In genomic region chr8:11312349-11313175, GRCm38 (mm10) we compare ENCODE assay signal across 8 mouse cellular contexts. TPM values are rescaled to one million over a fixed set of nuclear protein-coding genes. Genes with fewer than 3 reads are reported as not detected.
A peak's percentile ranks its signal among the peaks of the same experiment; 100 is the strongest.
DNase-seq lines count a peak whose midpoint lies in the region; ATAC-seq lines count a peak whose summit lies in the region.

Gene Col4a2 (plus strand): TSS chr8:11312805.
Gene Col4a1 (minus strand): TSS chr8:11312826.

- peaks cover 18% of the 10 kb centered on the region; the same call in 1 of the 2 replicates for H3K27me3 ChIP-seq in forebrain, embryonic 15.5 days
- H3K27me3 ChIP-seq in heart, embryonic 16.5 days (ENCODE audit: control insufficient read depth, insufficient read depth, low read length) = no peaks in the 10 kb centered on the region
- H3K27me3 ChIP-seq in liver, embryonic 12.5 days (replicated peaks) = peaks cover 80% of the 10 kb centered on the region
- peaks cover 83% of the 10 kb centered on the region for H3K27me3 ChIP-seq in neural tube, embryonic 13.5 days

- 0% methylated on average over 82 of the region's 87 CpGs for WGBS in forebrain, embryonic 15.5 days
- WGBS in heart, embryonic 16.5 days = under 1% methylated on average over 84 of the region's 87 CpGs
- under 1% methylated on average over 87 of the region's 87 CpGs for WGBS in liver, embryonic 12.5 days (ENCODE audit: insufficient replicate concordance)
- WGBS in neural tube, embryonic 13.5 days = under 1% methylated on average over 86 of the region's 87 CpGs

- peak within 1 kb of the TSS; percentile 67 for H3K4me3 ChIP-seq in forebrain, embryonic 15.5 days
- peak within 1 kb of the TSS; percentile 84 for H3K4me3 ChIP-seq in heart, embryonic 16.5 days (ENCODE audit: low read length)
- H3K4me3 ChIP-seq in liver, embryonic 12.5 days = peak within 1 kb of the TSS; percentile 54
- H3K4me3 ChIP-seq in neural tube, embryonic 13.5 days = peak within 1 kb of the TSS; percentile 57

- DNase-seq in thymus, postnatal 0 days (ENCODE audit: low spot score) = no peak
- no peak for DNase-seq in thymus, postnatal 14 days
- peak; percentile 81 to 90 for DNase-seq in kidney, postnatal 25 days
- peak; percentile 73 for DNase-seq in urinary bladder, postnatal 14 days (ENCODE audit: low spot score)

- ATAC-seq in forebrain, embryonic 15.5 days (replicated peaks) = peak; percentile 83
- ATAC-seq in heart, embryonic 16.5 days (replicated peaks; ENCODE audit: extremely low read depth, insufficient read depth, low FRiP score) = peak; percentile 83
- ATAC-seq in liver, embryonic 12.5 days = no peak
- peak; percentile 68 for ATAC-seq in neural tube, embryonic 13.5 days (ENCODE audit: low read depth)

- H3K9me3 ChIP-seq in forebrain, embryonic 15.5 days = no peaks in the 10 kb centered on the region
- H3K9me3 ChIP-seq in heart, embryonic 16.5 days (replicated peaks; ENCODE audit: control insufficient read depth, low read length) = no peaks in the 10 kb centered on the region
- H3K9me3 ChIP-seq in liver, embryonic 12.5 days (replicated peaks) = no peaks in the 10 kb centered on the region
- H3K9me3 ChIP-seq in neural tube, embryonic 13.5 days = no peaks in the 10 kb centered on the region

- H3K4me2 ChIP-seq in forebrain, embryonic 15.5 days (replicated peaks) = peak within 1 kb of the TSS; percentile 95
- H3K4me2 ChIP-seq in heart, embryonic 16.5 days (ENCODE audit: low read depth, low read length) = peak within 1 kb of the TSS; percentile 83
- peak within 1 kb of the TSS; percentile 66 for H3K4me2 ChIP-seq in liver, embryonic 12.5 days
- peak within 1 kb of the TSS; percentile 80 for H3K4me2 ChIP-seq in neural tube, embryonic 13.5 days

- H3K36me3 ChIP-seq in forebrain, embryonic 15.5 days = no peaks in the 10 kb centered on the region
- H3K36me3 ChIP-seq in heart, embryonic 16.5 days (ENCODE audit: control insufficient read depth, insufficient read depth) = peaks cover 4% of the 10 kb centered on the region; the same call in 1 of the 2 replicates
- H3K36me3 ChIP-seq in liver, embryonic 12.5 days = no peaks in the 10 kb centered on the region
- H3K36me3 ChIP-seq in neural tube, embryonic 13.5 days = no peaks in the 10 kb centered on the region

- H3K27ac ChIP-seq in forebrain, embryonic 15.5 days (replicated peaks) = no peak within 1 kb of the TSS; the same call in 1 of the 2 replicates
- H3K27ac ChIP-seq in heart, embryonic 16.5 days (ENCODE audit: low read length) = peak within 1 kb of the TSS; percentile 88
- H3K27ac ChIP-seq in liver, embryonic 12.5 days = no peak within 1 kb of the TSS
- peak within 1 kb of the TSS; percentile 78 for H3K27ac ChIP-seq in neural tube, embryonic 13.5 days (replicated peaks)

- H3K9ac ChIP-seq in forebrain, embryonic 15.5 days (replicated peaks) = peak within 1 kb of the TSS; percentile 71
- H3K9ac ChIP-seq in heart, embryonic 16.5 days (ENCODE audit: low read length) = peak within 1 kb of the TSS; percentile 97
- peak within 1 kb of the TSS; percentile 59 for H3K9ac ChIP-seq in liver, embryonic 12.5 days
- peak within 1 kb of the TSS; percentile 84 for H3K9ac ChIP-seq in neural tube, embryonic 13.5 days

- H3K4me1 ChIP-seq in forebrain, embryonic 15.5 days = peaks cover 18% of the 10 kb centered on the region
- H3K4me1 ChIP-seq in heart, embryonic 16.5 days (ENCODE audit: control insufficient read depth, insufficient read depth, low read length) = peaks cover 27% of the 10 kb centered on the region
- 0 out of 2 replicates have a peak, but pooled peaks cover 9% of the 10 kb centered on the region for H3K4me1 ChIP-seq in liver, embryonic 12.5 days
- H3K4me1 ChIP-seq in neural tube, embryonic 13.5 days (replicated peaks) = peaks cover 43% of the 10 kb centered on the region

RNA-seq across cellular contexts. Expression of gene Col4a2, which starts in this region (rescaled TPM):
- polyA plus RNA-seq in thymus, postnatal 0 days (2015; fragmentation: Nextera tagmentation; extraction: Ambion mirVana) = 25.4 and 27.8 TPM in 2 replicates
- 28.7 and 32.4 TPM in 2 replicates for polyA plus RNA-seq in forebrain, embryonic 15.5 days (2015; fragmentation: Nextera tagmentation; extraction: Ambion mirVana)
- 80.1 and 105 TPM in 2 replicates for polyA plus RNA-seq in heart, embryonic 16.5 days (2015; fragmentation: Nextera tagmentation; extraction: Ambion mirVana)
- 11.8 and 12.0 TPM in 2 replicates for polyA plus RNA-seq in liver, embryonic 12.5 days (2016; fragmentation: Nextera tagmentation; extraction: Ambion mirVana)
- 47.5 and 52.5 TPM in 2 replicates for polyA plus RNA-seq in neural tube, embryonic 13.5 days (2015; fragmentation: Nextera tagmentation; extraction: Ambion mirVana)

RNA-seq across cellular contexts. Expression of gene Col4a1, which starts in this region (rescaled TPM):
- polyA plus RNA-seq in thymus, postnatal 0 days (2015; fragmentation: Nextera tagmentation; extraction: Ambion mirVana) = 56.0 and 57.0 TPM in 2 replicates
- polyA plus RNA-seq in forebrain, embryonic 15.5 days (2015; fragmentation: Nextera tagmentation; extraction: Ambion mirVana) = 61.4 and 67.6 TPM in 2 replicates
- polyA plus RNA-seq in heart, embryonic 16.5 days (2015; fragmentation: Nextera tagmentation; extraction: Ambion mirVana) = 213 and 274 TPM in 2 replicates
- polyA plus RNA-seq in liver, embryonic 12.5 days (2016; fragmentation: Nextera tagmentation; extraction: Ambion mirVana) = 28.9 and 30.9 TPM in 2 replicates
- polyA plus RNA-seq in neural tube, embryonic 13.5 days (2015; fragmentation: Nextera tagmentation; extraction: Ambion mirVana) = 101 and 108 TPM in 2 replicates

Comparison
In these comparisons a context has a peak if more than half of its experiments do, and no peak if none do; other contexts are left out.
1. DNase-seq: peak in kidney, postnatal 25 days (2 of 2) and urinary bladder, postnatal 14 days (single experiment); none in thymus, postnatal 0 days (single experiment) and thymus, postnatal 14 days (single experiment).
2. H3K27ac ChIP-seq: peak in heart, embryonic 16.5 days (single experiment) and neural tube, embryonic 13.5 days (single experiment); none in forebrain, embryonic 15.5 days (single experiment) and liver, embryonic 12.5 days (single experiment).
3. Peak in every context shown above with its lines, with median percentiles within 50 percentile points of each other: H3K4me2 ChIP-seq, H3K4me3 ChIP-seq and H3K9ac ChIP-seq.